Mouse (Mus musculus) small intestine, adult 2 months (tissue): ENCODE data around the gene Psmb4. TPM values are rescaled to one million over a fixed set of nuclear protein-coding genes. Genes with fewer than 3 reads are reported as not detected.
"Not testable (repeated sequence)": the region's sequence is repeated elsewhere in the genome, so short reads cannot be mapped to it uniquely, and the experiment has no call there.

Source experiments
- H3K27ac ChIP-seq: fragments of 200-500 bp; 2 replicates; pipeline ENCODE4 v1.5.1; 2012; ENCODE audit warnings: low read depth, low read length, control low read depth, inconsistent platforms; ENCODE audit not compliant: insufficient read depth
- H3K27me3 ChIP-seq: fragments of 200-500 bp; 2 replicates; pipeline ENCODE4 v1.6.1; 2012; ENCODE audit warnings: mild to moderate bottlenecking, moderate library complexity, low read length, inconsistent platforms; ENCODE audit not compliant: control insufficient read depth, insufficient read depth
- H3K36me3 ChIP-seq: fragments of 200-500 bp; 2 replicates; pipeline ENCODE4 v1.6.1; 2012; ENCODE audit warnings: mild to moderate bottlenecking, low read length, control low read depth, inconsistent platforms; ENCODE audit not compliant: control insufficient read depth, insufficient read depth
- H3K4me1 ChIP-seq: fragments of 200-500 bp; 2 replicates; pipeline ENCODE4 v1.6.1; 2012; ENCODE audit warnings: low read length, inconsistent platforms, mixed read lengths; ENCODE audit not compliant: control insufficient read depth, insufficient read depth, insufficient read length
- H3K4me3 ChIP-seq: fragments of 200-500 bp; 2 replicates; pipeline ENCODE4 v1.5.1; 2012; ENCODE audit warnings: low read depth, mild to moderate bottlenecking, control low read depth, inconsistent platforms, low read length, moderate library complexity
- CTCF ChIP-seq: fragments of 200-500 bp; IDR thresholded peaks from 2 replicates; pipeline ENCODE4 v1.5.1; 2012; ENCODE audit warnings: low read depth, mild to moderate bottlenecking, control low read depth, inconsistent platforms, low read length, moderate library complexity, mixed read lengths; ENCODE audit not compliant: insufficient replicate concordance, insufficient read length; ENCODE audit errors: extremely low read depth
- POLR2A ChIP-seq: fragments of 200-500 bp; IDR thresholded peaks from 2 replicates; pipeline ENCODE4 v1.6.1; 2012; ENCODE audit warnings: low read depth, mild to moderate bottlenecking, control low read depth, inconsistent platforms, low read length, moderate library complexity
- WGBS: fragments of 180-500 bp; shearing (Covaris S2); methylation state at CpG from one replicate; pipeline ENCODE4 v1.1.7; 2018; 5-methylcytosine and 5-hydroxymethylcytosine counted together
- polyA plus RNA-seq: library from polyadenylated mRNA; depleted of rRNA; stranded (reverse); fragments of >200 nt; gene quantifications from 2 replicates; pipeline ENCODE4 v1.2.3, GENCODE M21; 2012; rRNA removed

The Psmb4 gene
- 98.8 and 173 TPM in 2 replicates for polyA plus RNA-seq

DNA sequence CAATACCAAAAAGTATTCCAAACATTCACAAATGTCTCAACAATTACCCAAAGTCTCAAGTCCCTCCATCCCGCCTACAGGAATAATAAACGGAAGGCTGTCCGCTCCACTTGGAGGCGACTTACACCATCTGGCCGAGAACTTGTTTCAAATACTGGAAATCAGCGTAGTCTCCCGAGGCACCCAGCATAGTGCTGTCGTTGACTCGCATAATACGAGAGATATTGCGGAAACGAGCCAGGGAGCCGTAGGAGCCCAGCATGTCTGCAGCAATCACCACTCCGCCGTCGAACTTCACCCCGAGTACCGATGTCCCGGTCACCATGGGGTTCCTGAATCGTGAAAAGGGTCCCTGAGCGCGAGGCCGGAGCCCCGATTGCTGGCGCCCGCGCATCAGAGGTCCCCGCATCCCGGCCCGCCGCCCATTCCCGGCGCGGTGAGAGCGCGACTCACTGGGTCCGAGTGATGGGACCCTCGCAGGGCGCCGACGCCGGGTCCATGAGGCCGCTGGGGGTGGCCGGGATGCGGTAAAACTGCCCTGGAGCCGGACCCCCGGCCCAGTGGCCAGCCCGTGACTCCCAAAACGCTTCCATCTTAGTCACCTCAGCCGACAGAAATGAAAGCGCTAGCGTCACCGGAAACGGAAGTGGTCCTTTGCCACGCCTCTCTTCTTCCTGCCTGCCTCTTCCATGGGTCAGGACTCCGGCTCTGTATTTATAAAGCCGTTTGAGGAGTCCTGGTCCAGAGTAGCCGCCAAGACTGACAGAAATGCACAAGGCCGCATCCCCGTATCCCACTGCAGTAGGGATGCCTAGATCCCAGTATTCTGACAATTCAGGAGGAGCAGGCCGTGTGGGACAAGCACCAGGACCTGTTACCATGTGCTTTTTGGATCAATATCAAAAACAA, at the start of gene Psmb4:
Gene Psmb4 (minus strand): TSS at position 646 of the 909 bp plus-strand sequence.
- 1% methylated on average over 61 of the region's 61 CpGs for WGBS
- peak within 1 kb of the TSS; percentile 48 for H3K27ac ChIP-seq

DNA sequence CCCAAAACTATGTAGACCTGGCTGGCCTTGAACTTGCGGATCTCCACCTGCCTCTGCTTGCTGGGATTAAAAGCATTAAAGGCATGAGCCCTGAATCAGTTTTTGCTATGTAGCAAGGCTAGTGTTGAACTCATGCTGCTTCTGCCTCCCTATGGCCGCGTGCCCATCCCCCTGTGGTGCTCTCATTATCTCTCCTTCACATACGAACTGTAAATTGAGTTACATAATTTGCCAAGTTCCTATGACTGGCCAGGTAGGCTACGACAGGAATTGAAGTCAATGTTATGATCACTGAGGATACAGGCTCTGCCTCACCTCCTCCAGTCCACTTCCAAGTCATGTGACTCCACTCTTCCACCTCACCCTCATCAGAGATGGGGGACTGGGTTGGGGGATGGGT, 49.4 kb upstream of the Psmb4 start:
- 88% methylated on average over 5 of the region's 5 CpGs for WGBS
- not testable (repeated sequence) for H3K27me3 ChIP-seq, H3K27ac ChIP-seq, H3K4me3 ChIP-seq, H3K36me3 ChIP-seq, H3K4me1 ChIP-seq

More for the DNA sequence above, at the start of gene Psmb4:
- Histone ChIP-seq H3K36me3 (peaks cover 30% of the 10 kb centered on the region), H3K4me1 (peaks cover 6% of the 10 kb centered on the region; the same call in 1 of the 2 replicates), H3K4me3 (peak within 1 kb of the TSS; percentile 91), H3K27me3 (no peaks in the 10 kb centered on the region)
- peak; percentile 46; the same call in 1 of the 2 replicates for TF ChIP-seq POLR2A
- no peak for TF ChIP-seq CTCF

DNA sequence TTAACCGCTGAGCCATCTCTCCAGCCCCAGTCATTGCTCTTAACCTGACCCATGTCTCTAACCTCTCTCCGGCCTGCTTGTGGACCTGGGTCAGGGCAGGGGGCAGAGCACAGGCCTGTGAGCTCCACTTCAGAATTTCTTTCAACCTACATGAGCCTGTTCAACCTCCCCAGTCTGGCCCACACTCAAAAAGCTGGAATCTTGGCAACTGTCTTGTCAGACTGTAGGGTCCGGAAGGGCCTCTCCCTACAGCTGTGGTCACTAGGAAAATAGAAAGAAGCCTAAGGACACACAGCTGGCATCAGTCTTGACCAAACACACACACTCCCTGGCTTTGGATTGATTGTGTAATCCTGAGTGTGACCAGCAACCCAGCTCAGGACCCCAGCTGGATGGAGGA, 48.6 kb upstream of the Psmb4 start:
- not testable (repeated sequence) for H3K4me1 ChIP-seq, H3K36me3 ChIP-seq, H3K27ac ChIP-seq, H3K27me3 ChIP-seq, H3K4me3 ChIP-seq
- 78% methylated on average over 3 of the region's 3 CpGs for WGBS

DNA sequence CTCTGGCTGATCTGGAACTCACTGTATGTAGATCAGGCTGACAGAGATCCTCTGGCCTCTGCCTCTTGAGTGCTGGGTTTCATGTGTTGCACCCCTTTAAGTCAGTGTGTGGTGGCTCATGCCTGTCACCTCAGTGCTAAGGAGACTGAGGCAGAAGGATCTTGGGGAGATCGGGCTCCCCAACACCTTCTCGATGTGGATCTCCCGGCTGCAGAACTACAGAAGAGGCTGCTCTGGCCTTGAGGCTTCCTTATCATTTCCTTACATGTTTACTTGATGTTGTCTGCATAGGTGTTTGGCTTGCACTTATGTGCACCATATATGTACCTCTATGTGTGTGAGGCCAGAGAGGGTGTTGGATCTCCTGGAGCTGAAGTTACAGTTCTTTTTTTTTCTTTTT, 47.8 kb upstream of the Psmb4 start:
- H3K4me3 ChIP-seq, H3K36me3 ChIP-seq, H3K4me1 ChIP-seq, H3K27ac ChIP-seq, H3K27me3 ChIP-seq: not testable (repeated sequence)
- WGBS, result 96% methylated on average over 3 of the region's 3 CpGs

DNA sequence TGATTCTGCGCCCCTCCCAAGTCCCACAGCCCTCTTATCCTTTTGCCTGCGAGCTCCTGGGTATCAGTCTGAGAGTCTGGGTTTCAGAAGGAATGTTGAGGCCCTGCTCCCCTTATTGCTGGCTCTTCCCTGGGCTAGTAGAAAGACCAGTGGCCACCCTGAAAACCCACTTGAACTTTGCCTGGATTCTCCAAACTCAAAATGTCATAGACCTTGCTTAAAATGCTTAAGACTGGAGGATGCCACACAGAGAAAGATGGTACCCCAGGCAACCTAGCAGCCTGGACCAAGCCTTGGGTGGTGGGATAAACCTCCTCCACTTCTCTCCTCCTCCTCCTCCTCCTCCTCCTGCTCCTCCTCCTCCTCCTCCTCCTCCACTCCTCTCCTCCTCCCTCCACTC, 46.8 kb upstream of the Psmb4 start:
- WGBS, result no CpG with 5 or more reads among the region's 2 CpGs
- not testable (repeated sequence) for H3K27ac ChIP-seq, H3K36me3 ChIP-seq, H3K4me1 ChIP-seq, H3K27me3 ChIP-seq
- H3K4me3 ChIP-seq, result peak overlapping the region; percentile 65; the same call in 1 of the 2 replicates

DNA sequence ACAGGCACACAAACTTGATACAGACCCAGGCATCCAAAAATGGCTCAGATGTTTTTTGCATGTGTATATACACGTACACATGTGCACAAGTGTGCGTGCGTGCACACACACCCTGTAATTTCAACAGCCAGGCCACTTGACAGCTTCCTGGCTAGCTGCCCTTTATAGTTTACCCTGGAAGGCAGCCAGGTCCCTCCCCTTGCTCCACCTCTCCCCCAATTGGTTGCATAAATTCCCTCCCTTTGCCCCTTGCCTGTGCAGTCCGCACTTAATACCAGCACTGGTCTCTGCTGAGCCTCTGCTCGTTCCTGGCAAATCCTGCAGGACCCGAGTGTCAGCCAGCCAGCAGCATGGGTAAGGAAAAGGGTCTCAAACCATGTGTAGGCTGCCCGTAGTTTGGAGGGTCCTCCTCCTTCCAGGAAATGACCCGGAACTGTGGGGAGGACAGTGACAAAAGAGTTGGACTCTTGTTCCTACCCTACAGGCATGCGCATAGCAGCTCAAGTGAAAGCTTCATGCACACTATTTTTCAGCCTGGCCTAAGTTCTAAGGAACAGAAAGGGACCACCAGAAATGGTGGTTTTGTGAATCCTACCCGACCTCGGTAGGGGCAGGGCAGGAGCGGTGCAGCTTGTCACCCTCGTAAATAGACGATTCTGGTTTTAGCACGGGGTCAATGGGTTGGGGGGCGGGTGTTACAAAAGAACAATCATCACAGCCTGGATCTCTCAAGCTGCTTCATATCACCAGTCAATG, 46.2 kb upstream of the Psmb4 start, which contains the start of gene Selenbp1:
Gene Selenbp1 (plus strand): TSS at position 248 of the 756 bp plus-strand sequence.
- TF ChIP-seq CTCF (no peak), POLR2A (peak; percentile 85)
- 2% methylated on average over 16 of the region's 16 CpGs for WGBS
- Histone ChIP-seq H3K4me3 (peak within 1 kb of the TSS; percentile 65), H3K27ac (peak within 1 kb of the TSS; percentile 74), H3K4me1 (peaks cover 9% of the 10 kb centered on the region), H3K36me3 (0 out of 2 replicates have a peak, but pooled peaks cover 1% of the 10 kb centered on the region), H3K27me3 (no peaks in the 10 kb centered on the region)

DNA sequence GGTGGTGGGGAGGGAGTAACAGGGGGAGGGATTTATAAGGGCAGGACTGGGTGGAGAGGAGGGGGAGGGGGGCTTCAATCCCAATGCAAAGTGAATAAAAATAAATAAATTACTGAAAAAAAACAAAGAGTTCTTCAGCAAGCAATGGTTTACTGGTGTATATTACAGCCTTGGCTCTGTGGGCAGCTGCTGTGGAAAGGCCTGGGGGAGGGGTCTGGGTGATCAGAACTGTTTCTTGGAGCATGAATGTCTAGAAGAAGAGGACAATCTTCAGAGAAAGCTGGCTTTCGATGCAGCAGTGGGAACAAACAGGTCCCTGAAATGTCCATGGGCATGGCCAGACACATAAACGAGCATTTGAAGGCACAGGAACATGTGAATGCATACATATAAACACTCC, 45.5 kb upstream of the Psmb4 start:
- not testable (repeated sequence) for H3K4me1 ChIP-seq, H3K36me3 ChIP-seq, H3K27ac ChIP-seq, H3K27me3 ChIP-seq, H3K4me3 ChIP-seq
- WGBS, result 45% methylated on average over 2 of the region's 2 CpGs

DNA sequence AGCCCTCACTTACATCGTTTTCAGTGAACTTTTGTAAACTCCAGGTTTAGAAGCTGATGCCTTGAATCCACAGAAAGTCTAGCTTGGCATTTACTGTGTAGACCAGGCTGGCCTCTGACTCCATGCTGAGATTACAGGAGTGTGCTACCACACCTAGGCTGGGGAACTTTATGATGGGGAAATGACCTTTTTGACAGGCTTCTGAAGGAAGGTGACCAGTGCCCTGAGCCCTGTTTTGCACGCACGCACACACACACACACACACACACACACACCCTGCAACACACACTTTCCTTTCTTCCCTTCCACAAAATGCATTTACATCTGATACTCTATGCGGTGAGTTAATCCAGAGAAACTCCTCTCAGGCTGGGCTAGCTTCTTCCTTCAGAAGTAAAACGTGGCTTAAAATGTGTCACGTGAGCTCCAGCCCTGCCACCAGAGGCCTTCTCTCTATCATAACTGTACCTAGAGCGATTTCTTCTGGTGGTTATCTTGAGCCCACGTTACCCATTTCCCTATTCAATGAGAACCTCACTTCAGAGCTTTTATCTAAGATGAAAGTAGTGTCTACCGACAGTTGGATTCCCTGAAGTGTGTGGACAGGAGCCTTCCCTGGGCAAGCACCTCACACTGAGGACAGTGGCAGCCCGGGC, 44.8 kb upstream of the Psmb4 start:
- H3K27me3 ChIP-seq, H3K27ac ChIP-seq: not testable (repeated sequence)
- WGBS, result 93% methylated on average over 10 of the region's 10 CpGs

DNA sequence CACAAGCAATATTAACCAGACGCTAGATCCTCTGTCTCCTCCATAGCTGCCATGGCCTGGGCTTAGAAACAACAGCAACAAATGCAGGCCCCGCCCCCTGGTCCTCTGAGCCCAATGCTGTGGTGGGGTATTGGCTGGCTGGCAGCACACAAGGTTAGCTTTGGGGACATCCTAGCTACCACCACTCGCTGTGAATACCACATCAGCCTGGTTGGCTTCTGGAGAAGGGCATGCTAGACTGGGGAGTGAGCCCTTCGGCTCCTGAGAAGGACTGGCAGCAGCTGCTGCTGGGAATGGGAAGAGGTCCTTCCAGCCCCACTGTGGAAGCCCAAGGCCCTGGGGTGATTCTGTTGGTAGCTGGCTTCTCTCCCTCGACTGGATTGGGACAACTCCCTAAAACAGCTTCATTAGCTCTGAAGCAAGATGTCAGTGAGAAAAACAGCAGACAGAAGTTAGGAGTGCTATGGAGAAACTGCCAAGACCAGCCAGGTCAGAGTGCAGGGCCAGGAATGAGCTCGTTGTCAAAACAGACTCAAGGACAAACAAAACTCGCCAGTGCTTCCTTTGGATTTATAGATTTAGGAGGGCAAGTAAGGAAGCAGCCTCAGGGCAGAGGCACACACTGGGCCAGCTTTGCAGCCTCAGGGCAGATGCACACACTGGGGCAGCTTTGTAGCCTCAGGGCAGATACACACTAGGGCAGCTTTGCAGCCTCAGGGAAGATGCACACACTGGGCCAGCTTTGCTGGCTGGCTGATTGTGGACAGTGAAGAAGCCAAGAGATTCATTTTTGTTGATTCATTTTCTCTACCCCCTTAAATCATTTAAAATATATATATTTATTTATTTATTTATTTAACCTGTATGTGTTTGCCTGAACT, 43.9 kb upstream of the Psmb4 start:
- H3K4me1 ChIP-seq, H3K27me3 ChIP-seq, H3K4me3 ChIP-seq, H3K36me3 ChIP-seq: not testable (repeated sequence)
- H3K27ac ChIP-seq, result peak overlapping the region; percentile 35; the same call in 1 of the 2 replicates
- 34% methylated on average over 7 of the region's 7 CpGs for WGBS

More for the DNA sequence above, 44.8 kb upstream of the Psmb4 start:
- H3K36me3 ChIP-seq, H3K4me1 ChIP-seq, H3K4me3 ChIP-seq: not testable (repeated sequence)

DNA sequence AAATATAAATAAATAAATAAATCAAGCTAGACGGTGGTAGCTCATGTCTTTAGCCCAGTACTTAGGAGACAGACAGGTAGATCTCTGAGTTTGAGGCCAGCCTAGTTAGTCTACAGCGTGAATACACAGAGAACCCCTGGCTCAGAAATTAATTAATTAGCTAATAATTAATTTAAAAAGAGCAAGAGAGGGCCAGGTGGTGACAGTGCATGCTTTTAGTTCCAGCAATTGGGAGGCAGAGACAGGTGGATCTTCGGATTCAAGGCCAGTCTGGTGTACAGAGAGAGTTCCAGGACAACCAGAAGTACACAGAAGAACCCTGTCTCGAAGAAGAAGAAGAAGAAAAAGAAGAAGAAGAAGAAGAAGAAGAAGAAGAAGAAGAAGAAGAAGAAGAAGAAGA, 42.2 kb upstream of the Psmb4 start:
- not testable (repeated sequence) for H3K27ac ChIP-seq, H3K36me3 ChIP-seq, H3K4me3 ChIP-seq, H3K27me3 ChIP-seq
- peaks cover 11% of the 10 kb centered on the region for H3K4me1 ChIP-seq
- 90% methylated on average over 4 of the region's 4 CpGs for WGBS
